In genomic region chr2:118307561-118307960, GRCm38 (mm10) we compare ENCODE assay signal across 8 mouse cellular contexts. TPM values are rescaled to one million over a fixed set of nuclear protein-coding genes. Genes with fewer than 3 reads are reported as not detected.
A peak's percentile ranks its signal among the peaks of the same experiment; 100 is the strongest.
DNase-seq lines count a peak whose midpoint lies in the region; ATAC-seq and TF ChIP-seq lines count a peak whose summit lies in the region.

No protein-coding gene starts in this region.

- H3K9ac ChIP-seq in hindbrain, embryonic 16.5 days (ENCODE audit: low read depth, low read length): no peak overlapping the region
- H3K9ac ChIP-seq in midbrain, postnatal 0 days (replicated peaks; ENCODE audit: low read length, poor library complexity, severe bottlenecking): no peak overlapping the region
- no peak overlapping the region for H3K9ac ChIP-seq in kidney, embryonic 15.5 days

- TF ChIP-seq POLR2A in bone marrow macrophage, adult 2 months (IDR thresholded peaks at IDR 0.05; ENCODE audit: borderline replicate concordance, low read depth, low read length): no peak
- TF ChIP-seq POLR2A in lung, adult 2 months (IDR thresholded peaks at IDR 0.05; ENCODE audit: borderline replicate concordance, extremely low read depth, low read depth, low read length): no peak

- no peaks in the 10 kb centered on the region for H3K27me3 ChIP-seq in hindbrain, embryonic 16.5 days (replicated peaks; ENCODE audit: control insufficient read depth, insufficient read depth, low read length)
- no peaks in the 10 kb centered on the region for H3K27me3 ChIP-seq in midbrain, postnatal 0 days (ENCODE audit: insufficient read depth, low read length)
- H3K27me3 ChIP-seq in kidney, embryonic 15.5 days: no peaks in the 10 kb centered on the region

- DNase-seq in left cerebral cortex, postnatal 4 days: peak; percentile 41
- no peak for DNase-seq in left cerebral cortex, postnatal 36 days (ENCODE audit: low spot score in 2 of 2)
- peak; percentile 75 for DNase-seq in midbrain, postnatal 0 days (ENCODE audit: low spot score)
- DNase-seq in right cerebral cortex, postnatal 4 days: no peak
- no peak for DNase-seq in lung, adult 2 months

- peak; percentile 87 for ATAC-seq in hindbrain, embryonic 16.5 days
- peak; percentile 67 for ATAC-seq in midbrain, postnatal 0 days (ENCODE audit: low FRiP score)
- ATAC-seq in kidney, embryonic 15.5 days (replicated peaks; ENCODE audit: low FRiP score): no peak

- intact Hi-C loops in left cerebral cortex, postnatal 4 days (cut with DNase I): no loop called here
- intact Hi-C loops in left cerebral cortex, postnatal 36 days (cut with DNase I): no loop called here

- H3K9me3 ChIP-seq in hindbrain, embryonic 16.5 days (ENCODE audit: control insufficient read depth, low read length): no peaks in the 10 kb centered on the region
- H3K9me3 ChIP-seq in midbrain, postnatal 0 days (ENCODE audit: low read length): no peaks in the 10 kb centered on the region
- no peaks in the 10 kb centered on the region for H3K9me3 ChIP-seq in kidney, embryonic 15.5 days (replicated peaks)

- H3K4me3 ChIP-seq in bone marrow macrophage, adult 2 months (ENCODE audit: insufficient read depth, low read length): peak overlapping the region; percentile 48
- H3K4me3 ChIP-seq in hindbrain, embryonic 16.5 days (ENCODE audit: low read length): no peak overlapping the region
- H3K4me3 ChIP-seq in midbrain, postnatal 0 days (ENCODE audit: low read depth, low read length): no peak overlapping the region
- no peak overlapping the region for H3K4me3 ChIP-seq in kidney, embryonic 15.5 days (replicated peaks)
- H3K4me3 ChIP-seq in lung, adult 2 months (replicated peaks; ENCODE audit: extremely low read depth, low read depth, low read length): no peak overlapping the region

- H3K27ac ChIP-seq in bone marrow macrophage, adult 2 months (ENCODE audit: insufficient read depth, low read depth, low read length): peak overlapping the region; percentile 63
- no peak overlapping the region for H3K27ac ChIP-seq in hindbrain, embryonic 16.5 days (ENCODE audit: low read depth, low read length)
- H3K27ac ChIP-seq in midbrain, postnatal 0 days (ENCODE audit: low read depth, low read length): no peak overlapping the region; the same call in 1 of the 2 replicates
- H3K27ac ChIP-seq in kidney, embryonic 15.5 days: no peak overlapping the region

- H3K36me3 ChIP-seq in hindbrain, embryonic 16.5 days (ENCODE audit: control insufficient read depth, insufficient read depth, low read length): no peaks in the 10 kb centered on the region
- no peaks in the 10 kb centered on the region for H3K36me3 ChIP-seq in midbrain, postnatal 0 days (ENCODE audit: insufficient read depth, low read length)
- no peaks in the 10 kb centered on the region for H3K36me3 ChIP-seq in kidney, embryonic 15.5 days

- H3K4me1 ChIP-seq in bone marrow macrophage, adult 2 months (ENCODE audit: control insufficient read depth, insufficient read depth, low read length): peaks cover 31% of the 10 kb centered on the region
- no peaks in the 10 kb centered on the region for H3K4me1 ChIP-seq in hindbrain, embryonic 16.5 days (ENCODE audit: control insufficient read depth, insufficient read depth, low read depth, low read length)
- H3K4me1 ChIP-seq in midbrain, postnatal 0 days (ENCODE audit: insufficient read depth, low read length): no peaks in the 10 kb centered on the region
- H3K4me1 ChIP-seq in kidney, embryonic 15.5 days: peaks cover 6% of the 10 kb centered on the region; the same call in 1 of the 2 replicates
- no peaks in the 10 kb centered on the region for H3K4me1 ChIP-seq in lung, adult 2 months (ENCODE audit: control insufficient read depth, insufficient read depth, low read length)

- peak overlapping the region; percentile 27 for H3K4me2 ChIP-seq in hindbrain, embryonic 16.5 days (ENCODE audit: low read length)
- no peak overlapping the region for H3K4me2 ChIP-seq in midbrain, postnatal 0 days (ENCODE audit: low read depth, low read length, poor library complexity, severe bottlenecking)
- no peak overlapping the region for H3K4me2 ChIP-seq in kidney, embryonic 15.5 days

- WGBS in hindbrain, embryonic 16.5 days: 59% methylated on average over 8 of the region's 8 CpGs
- WGBS in midbrain, postnatal 0 days: 73% methylated on average over 8 of the region's 8 CpGs
- WGBS in kidney, embryonic 15.5 days: 62% methylated on average over 8 of the region's 8 CpGs
- WGBS in lung, adult 2 months: 48% methylated on average over 8 of the region's 8 CpGs

- no peak for TF ChIP-seq CTCF in bone marrow macrophage, adult 2 months (IDR thresholded peaks at IDR 0.05; ENCODE audit: low read depth, low read length)
- no peak for TF ChIP-seq CTCF in midbrain, postnatal 0 days (IDR thresholded peaks at IDR 0.05)
- TF ChIP-seq CTCF in lung, adult 2 months (IDR thresholded peaks at IDR 0.05; ENCODE audit: insufficient read depth, low read length): no peak

RNA-seq across cellular contexts. Expression of gene Fsip1, which starts 50.8 kb away (rescaled TPM):
- 1 to 10 TPM; 4.2 to 5.3 TPM for total RNA-seq in left cerebral cortex, postnatal 4 days (2021)
- total RNA-seq in left cerebral cortex, postnatal 36 days (2021): under 1 TPM; 0.20 to 0.48 TPM
- polyA plus RNA-seq in bone marrow macrophage, adult 2 months (2012; ENCODE audit: insufficient read depth, insufficient read length, missing spikeins): 0.58 and 1.1 TPM in 2 replicates
- 4.1 TPM in 2 replicates for polyA plus RNA-seq in hindbrain, embryonic 16.5 days (2015; fragmentation: Nextera tagmentation; extraction: Ambion mirVana)
- total RNA-seq in midbrain, postnatal 0 days (2014; rRNA removed): 1.2 and 1.3 TPM in 2 replicates
- 5.7 and 6.1 TPM in 2 replicates for polyA plus RNA-seq in midbrain, postnatal 0 days (2015; fragmentation: Nextera tagmentation; extraction: Ambion mirVana)
- 0.93 and 1.2 TPM in 2 replicates for polyA plus RNA-seq in kidney, embryonic 15.5 days (2015; fragmentation: Nextera tagmentation; extraction: Ambion mirVana)
- polyA plus RNA-seq in lung, adult 2 months (2012; rRNA removed): 0.50 and 0.60 TPM in 2 replicates

Comparison
In these comparisons a context has a peak if more than half of its experiments do, and no peak if none do; other contexts are left out.
1. DNase-seq: peak in left cerebral cortex, postnatal 4 days (single experiment) and midbrain, postnatal 0 days (single experiment); none in left cerebral cortex, postnatal 36 days (0 of 2), right cerebral cortex, postnatal 4 days (single experiment) and lung, adult 2 months (single experiment).